In the genomic region with DNA sequence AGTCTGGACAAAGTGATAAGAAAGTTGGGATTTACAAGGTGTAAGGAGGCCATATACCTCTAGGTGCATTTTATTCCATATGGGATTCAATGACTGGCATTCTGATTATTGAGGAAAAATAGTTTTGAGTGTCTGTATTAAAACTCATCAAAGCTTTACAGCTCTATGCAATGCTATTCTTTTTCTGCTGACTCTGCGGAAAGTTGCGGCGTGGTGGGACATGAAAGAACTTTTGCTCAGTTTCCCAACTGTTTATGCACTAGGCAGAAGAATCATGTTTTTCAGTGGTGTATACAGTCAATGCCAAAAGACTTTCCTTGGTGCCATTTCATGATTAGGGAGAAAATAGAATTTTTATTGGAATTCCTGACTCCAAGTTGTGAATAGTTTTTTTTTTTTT, we compare ENCODE assay signal across 15 mouse cellular contexts.
"Had no signal": no experiment of that assay in that cellular context is flagged by ENCODE, and none has a peak within 500 bp of the region (broad histone marks: within the 10 kb centered on the region; RNA-seq: fewer than 3 reads in every experiment).

No protein-coding gene starts in this region.

- H3K9me3 ChIP-seq: neural tube, embryonic 15.5 days; stomach, embryonic 15.5 days had no signal

- H3K27ac ChIP-seq: neural tube, embryonic 15.5 days; stomach, embryonic 15.5 days; stomach, postnatal 0 days had no signal

- H3K4me1 ChIP-seq: neural tube, embryonic 15.5 days; stomach, embryonic 15.5 days had no signal

- H3K4me2 ChIP-seq: neural tube, embryonic 15.5 days; stomach, embryonic 15.5 days had no signal

- H3K36me3 ChIP-seq: neural tube, embryonic 15.5 days; stomach, embryonic 15.5 days had no signal

- H3K4me3 ChIP-seq: neural tube, embryonic 15.5 days; stomach, embryonic 15.5 days had no signal

- H3K9ac ChIP-seq: neural tube, embryonic 15.5 days; stomach, embryonic 15.5 days had no signal

- DNase-seq: retina, postnatal 1 day; right cerebral cortex, adult 18-20 months; right cerebral cortex, postnatal 14 days; right cerebral cortex, postnatal 25 days; right cerebral cortex, postnatal 4 days; spleen, adult 18-20 months; thymus, adult 18-20 months; thymus, adult 2 months; thymus, postnatal 14 days; thymus, postnatal 25 days; thymus, postnatal 36 days; thymus, postnatal 4 days had no signal

- H3K27me3 ChIP-seq: neural tube, embryonic 15.5 days; stomach, embryonic 15.5 days had no signal
